Mouse (Mus musculus) layer of hippocampus, postnatal 14 days (tissue): ENCODE measurements at regions not wholly inside any gene's neighbourhood (a gene's known extent, or its start where the extent isn't known, plus 50 kb on each side); places are given as distances from the start of the nearest gene placed in this dataset.

Source experiments
- DNase-seq, 2 experiments: peaks; one replicate each; pipeline ENCODE4 v3.0.0; 2021 to 2022; ENCODE audit warnings: low spot score in 2 of 2, mixed read lengths in 1 of 2

DNA sequence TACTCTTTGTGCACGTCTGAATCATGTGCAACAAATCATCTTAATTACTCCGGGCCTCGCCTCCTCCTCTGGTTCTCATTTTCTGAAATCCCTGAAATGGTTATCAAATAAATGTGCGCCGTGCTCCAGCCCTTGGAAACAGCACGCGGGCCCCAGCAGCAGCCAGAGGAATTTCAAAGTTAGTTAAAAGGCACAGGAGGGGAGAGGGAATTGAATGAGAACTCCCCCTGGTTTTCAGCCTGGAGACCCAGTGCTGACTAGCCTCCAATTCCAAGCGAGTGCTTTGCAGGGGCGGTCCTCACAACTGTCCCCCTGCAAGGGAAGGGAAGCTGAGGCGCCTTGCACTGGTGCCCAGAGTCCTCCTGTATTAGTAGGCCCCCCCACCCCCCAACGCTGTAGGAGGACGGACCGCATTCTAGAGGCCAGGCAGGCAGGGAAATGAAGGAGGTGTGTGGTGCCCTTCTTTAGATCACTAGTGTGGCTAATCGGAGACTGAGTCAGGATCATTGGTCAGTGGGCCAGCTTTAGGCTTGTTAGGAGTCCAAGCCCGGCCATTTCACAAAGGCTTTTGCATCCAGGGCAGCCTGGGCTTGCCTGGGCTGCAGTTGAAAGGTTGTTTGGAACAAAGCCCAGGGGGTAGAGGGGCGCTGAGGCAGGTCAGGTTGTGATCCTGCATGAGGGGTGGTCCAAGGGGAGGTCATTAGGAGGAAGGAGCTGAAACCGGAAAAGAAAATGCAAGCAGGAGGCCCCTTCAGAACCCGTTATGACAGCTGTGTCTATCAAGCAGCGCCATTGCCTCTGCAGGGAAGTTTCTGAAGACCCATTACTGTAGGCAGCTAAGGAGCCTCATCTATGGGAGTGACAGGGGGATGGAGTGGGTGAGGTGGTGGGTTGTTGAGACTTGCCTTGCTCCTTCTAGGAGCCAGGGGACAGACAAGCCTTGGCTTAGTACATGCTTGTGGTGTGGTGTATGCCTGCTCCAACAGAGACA lies 80.3 kb upstream of the Igfbp7 start:
- no peak for DNase-seq

DNA sequence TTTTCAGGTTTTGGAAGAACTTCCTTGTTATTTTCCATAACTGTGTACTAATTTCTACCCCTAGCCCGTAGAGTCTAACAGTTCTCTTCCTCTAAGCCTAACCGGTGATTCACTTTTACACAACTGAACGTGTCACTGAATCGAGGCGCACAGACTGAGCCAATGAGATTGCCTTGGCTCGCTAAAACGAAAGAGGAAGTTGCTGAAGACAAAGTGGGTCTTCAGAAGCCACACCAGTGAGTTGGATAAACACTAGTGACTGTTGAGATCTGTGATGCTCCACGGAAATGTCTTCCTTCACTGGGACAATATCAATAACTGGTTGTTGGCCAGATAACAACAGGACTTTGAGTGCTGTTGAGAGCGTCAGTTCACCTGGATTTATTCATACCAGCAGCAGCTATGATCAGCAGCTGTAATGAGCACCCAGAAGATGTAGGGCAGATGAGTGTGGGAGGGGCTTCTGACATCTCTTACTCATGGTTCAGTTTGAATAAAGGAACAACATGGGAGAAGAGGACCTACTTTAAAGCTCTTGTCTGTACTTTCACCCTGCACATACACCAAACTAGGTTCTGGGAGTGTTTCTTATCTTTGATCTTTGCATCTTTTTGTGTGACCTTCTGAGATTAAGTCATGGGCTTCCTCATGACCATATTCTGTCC lies 75.3 kb upstream of the Igfbp7 start:
- DNase-seq: no peak

DNA sequence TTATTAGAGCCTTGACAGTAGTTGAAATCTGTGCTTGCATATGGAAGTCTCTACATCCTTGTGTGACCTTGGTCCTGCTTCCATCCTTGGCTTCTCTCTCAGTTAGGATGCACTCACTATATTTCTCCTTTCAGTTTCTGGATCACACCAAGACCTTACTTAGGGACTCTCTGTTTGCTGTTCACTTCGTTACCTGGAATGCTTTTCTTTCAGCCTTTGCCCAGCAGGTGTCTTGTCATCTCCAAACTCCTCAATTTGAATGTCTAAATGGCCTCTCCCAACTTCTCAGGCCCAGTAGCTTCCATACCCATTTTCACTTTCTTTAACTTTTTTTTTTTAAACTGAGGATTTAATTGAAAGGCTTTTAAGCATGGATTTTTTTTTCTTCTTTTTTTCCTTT lies 74.0 kb upstream of the Igfbp7 start:
- no peak for DNase-seq

DNA sequence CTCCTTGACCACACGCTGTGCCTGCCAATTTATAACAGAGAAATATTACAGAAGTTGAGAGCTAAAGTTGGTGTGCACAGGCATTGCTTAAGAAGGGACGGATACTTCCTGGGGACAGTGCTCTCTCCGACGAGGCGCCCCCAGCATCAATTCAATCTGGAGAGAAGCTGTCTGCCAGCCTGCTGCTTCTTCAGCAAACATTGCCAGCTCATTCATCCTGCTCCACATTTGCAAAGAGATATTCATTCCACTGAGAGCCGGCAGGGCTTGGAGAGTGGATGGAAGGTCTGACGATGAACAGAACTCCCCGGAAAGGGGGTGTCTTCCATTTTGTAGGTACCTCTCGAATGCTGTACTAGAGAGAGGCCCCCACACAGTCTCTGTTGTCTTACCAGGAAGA lies 70.0 kb upstream of the Igfbp7 start:
- DNase-seq: peak; percentile 43 to 50

DNA sequence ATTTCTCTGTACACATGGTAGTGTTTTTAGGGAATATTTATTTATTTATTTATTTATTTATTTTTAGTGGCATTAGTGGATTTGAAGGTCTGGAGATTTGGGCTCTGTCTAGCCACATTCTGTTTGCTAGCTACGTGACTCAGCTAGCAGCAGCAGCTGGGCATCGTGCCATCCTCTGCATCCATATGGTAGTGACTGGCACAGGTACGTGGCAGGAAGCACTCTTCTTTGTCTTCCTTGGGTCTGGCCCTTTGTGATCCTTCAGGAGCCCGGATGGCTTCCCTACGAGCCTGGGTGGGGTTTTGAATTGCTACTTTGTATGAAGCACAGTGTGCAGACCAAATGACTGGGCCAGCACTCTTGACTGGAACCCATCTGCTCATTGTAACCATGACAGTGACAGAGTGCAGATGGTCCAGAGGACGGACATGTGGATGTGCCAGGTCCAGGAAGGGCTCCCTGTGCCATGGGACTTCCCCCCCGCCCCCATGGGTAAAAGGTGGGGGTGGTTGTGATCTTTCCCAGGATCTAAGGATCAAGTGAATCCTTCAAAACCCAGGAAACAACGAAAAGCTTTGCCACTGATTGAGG lies 66.2 kb upstream of the Igfbp7 start:
- no peak for DNase-seq

DNA sequence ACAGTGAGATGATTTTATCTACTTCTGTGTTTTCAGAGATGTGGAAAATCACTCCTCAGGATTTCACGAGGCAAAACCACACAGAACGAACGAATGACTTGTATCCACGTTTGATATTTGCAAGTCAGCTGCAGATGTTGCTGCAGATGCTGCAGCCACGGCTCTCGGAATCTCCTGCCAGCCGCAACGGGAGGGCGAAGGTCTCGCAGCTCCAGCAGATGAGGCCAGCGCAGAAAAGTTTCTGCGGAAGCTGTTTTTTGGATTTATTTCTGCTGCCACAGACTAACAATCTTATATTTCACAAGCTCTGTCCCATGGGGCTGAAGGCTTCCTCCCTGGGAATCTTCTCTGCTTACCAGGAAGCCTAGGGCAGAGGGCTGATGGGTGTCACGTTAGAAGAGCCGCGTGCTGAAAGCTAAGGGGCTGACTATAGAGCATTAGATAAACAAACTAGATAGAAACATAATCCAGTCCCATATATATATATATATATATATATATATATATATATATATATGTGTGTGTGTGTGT lies 61.5 kb upstream of the Igfbp7 start:
- DNase-seq: no peak

DNA sequence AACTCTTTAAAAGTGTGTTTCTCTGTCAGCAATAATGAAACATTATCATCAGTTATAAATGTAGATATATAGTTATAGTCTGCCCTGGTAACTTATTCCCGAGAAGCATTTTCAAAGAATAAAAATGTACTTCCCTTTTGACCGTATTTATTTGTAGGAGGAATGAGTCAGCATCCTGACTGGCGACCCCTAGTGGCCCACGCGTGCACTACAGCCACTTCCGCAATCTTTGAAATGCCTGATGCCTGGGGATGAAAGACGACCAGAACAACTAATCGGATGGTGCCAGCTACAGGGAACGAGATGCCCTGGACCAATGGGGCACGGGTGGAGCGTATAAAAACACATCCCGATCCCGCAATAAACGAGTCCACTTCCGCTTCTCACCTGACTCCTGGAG lies 60.6 kb upstream of the Igfbp7 start:
- DNase-seq: peak in 1 of 2 experiments; percentile 46

DNA sequence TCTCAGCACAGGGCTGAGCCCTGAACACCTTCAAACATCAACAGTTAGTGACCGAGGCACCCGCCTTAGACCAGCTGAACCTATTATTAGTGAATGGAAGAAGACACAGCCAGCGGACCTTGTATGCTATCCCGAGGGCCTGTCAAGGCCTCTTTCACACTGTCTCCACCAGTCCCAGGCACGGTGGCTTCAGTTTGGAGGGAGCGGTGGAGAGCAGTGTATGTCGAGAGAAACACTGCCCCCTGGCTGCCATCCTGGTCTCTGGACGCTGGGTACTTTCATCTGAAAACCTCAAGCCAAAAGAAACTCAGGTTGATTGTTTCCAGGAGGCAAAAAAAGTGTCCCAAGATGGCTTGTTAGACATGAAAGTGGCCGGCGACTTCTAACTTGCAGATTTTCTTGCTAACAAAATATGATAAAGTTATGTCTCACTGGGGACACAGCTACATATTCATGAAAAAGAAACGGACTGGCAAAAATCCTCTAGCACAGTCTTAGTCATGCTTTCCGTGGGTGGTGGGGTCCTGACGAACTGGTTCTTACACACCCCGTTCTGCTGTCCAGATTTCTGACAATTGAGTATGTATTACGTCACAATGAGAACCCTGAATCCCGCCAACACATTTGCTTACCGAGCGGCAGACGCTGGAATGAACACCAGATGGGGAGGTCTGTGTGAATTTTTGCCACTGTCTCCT lies 57.2 kb upstream of the Igfbp7 start:
- DNase-seq: peak; percentile 48 to 53

DNA sequence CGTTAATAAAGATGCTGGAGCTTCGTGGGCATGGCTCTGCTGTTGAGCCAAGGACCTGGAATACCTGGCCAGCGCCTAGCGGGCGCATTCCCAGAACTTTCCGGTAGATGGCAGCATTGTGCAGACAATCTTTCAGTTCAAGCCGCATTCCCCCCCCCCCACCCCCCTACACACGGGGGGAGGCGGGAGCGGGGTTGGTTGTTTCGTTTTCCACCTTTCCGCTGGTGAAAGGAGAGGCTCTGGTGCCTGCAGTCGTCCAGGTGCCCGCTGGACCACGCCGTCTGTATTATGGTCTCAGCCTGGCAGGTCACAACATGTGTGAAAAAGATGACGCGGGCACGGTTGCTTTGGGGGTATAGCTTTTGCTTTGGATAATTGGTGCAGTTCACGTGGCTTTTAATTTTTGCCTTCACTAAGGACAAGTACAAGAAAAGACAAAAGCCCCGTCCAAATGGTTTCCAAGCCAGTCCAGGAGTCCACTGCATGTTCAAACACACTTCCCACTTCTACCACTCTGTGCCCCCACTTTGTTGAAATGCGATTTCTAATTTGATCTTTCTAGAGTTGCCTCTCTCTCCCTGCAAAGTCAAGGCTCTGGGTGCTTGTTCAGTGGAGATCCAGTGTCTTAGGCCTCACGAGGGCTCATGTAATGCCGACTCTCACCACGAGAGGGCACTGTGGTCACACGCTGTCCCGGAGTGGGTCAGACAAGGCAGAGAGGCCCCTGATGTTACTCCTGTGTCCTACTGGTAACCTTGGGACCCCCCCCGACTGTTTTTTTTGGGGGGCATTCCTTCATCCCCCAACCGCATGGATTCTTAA lies 52.3 kb upstream of the Igfbp7 start:
- DNase-seq: peak; percentile 96 to 97
